Mouse (Mus musculus) kidney, adult 11 months (tissue): ENCODE data around the gene Lrrc26.
"Not testable (repeated sequence)": the region's sequence is repeated elsewhere in the genome, so short reads cannot be mapped to it uniquely, and the experiment has no call there.

Experiments
- DNase-seq: peaks from one replicate; pipeline ENCODE4 v3.0.0; 2022

Lrrc26 gene

DNA sequence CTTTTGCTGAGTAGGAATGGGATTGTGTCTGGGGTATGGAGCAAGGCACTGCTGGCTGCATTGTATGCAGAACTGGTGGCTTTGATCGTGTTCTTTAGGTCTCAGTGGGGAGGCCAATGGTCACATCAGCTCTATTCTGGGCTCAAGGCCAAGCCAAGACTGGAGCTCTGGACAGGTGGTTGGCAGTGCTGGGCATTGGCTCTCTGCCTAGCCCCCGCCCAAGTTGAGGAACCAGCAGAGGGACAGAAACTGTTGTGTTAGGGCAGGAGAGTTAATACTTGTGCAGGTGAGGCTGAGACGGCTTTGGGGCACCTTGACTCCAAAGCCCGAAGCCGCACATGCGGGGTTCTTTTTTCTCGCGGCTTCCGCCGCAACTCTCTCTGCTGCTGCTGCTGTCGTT lies at the start of gene Lrrc26:
Gene Lrrc26, plus strand, starts transcription at position 265 of the 400 bp plus-strand sequence.
- peak; percentile 78 for DNase-seq

DNA sequence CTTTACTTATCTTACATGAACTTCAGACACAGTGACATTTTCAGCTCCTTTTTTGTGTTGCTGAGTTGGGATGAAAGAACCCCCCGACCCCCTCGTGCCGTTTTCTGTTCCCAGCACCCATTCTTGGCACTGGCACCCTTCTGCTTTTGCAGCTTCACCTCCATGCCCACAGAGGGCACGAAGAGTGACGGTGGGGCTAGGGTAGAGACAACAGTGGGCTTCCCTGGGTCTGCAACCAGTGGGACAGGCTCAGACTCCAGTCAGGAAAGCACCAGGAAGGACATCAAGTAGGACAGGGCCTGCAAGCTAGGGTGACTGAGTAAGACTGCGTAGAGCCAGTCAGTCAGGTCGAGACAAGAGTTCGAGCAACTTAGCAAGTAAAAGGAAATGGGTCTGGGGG lies 49.4 kb upstream of the Lrrc26 start:
- DNase-seq, result no peak

DNA sequence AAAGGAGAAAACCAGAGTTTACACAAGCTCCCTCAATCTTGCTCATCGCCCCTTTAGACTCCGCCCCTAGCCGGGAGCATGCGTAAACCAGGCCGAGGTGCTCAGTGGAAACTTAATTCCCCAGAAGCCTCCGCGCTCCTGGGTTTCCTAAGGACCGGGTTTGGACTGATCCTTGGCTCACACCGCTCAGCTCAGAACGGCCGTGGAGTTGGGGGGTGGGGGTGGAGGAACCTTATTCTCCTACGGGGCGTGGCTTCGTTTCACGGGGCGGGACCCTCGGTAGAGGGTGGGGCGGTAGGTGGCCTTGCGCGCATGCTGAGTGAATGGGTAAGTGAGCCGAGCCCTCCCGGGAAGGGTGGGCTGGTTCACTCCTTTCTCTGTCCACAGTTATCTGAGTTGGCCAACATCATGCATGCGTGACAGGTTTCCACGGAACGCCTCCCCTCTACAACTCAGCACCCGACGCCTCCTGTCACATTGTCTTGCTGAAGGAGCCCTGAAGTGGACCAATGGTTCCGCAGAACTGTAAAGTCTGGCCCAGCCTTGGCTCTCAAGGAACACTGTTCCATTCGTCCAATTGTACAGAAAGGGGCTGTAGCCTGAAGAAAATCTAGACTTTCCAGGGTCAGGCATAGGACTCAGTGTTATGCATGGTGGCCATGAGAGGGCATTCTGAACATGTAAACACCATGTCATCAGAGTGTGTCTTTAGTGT lies 48.8 kb upstream of the Lrrc26 start:
- peak; percentile 88 for DNase-seq

DNA sequence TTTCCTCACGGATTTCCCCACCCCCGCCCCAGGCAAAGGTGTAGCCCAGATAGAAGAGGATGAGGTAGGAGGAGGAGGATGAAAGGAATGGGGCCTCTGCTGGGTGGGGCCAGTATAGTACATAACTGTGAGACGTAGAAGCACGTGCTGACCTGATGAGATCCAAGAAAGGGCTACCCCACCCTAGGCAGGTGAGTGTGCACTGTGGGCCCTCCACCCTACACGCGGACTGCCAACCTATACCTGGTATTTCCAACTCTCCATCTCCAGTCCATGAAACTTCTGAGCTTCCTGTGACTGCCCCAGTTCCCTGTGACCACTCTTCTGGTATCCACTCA lies 48.3 kb upstream of the Lrrc26 start:
- no peak for DNase-seq

DNA sequence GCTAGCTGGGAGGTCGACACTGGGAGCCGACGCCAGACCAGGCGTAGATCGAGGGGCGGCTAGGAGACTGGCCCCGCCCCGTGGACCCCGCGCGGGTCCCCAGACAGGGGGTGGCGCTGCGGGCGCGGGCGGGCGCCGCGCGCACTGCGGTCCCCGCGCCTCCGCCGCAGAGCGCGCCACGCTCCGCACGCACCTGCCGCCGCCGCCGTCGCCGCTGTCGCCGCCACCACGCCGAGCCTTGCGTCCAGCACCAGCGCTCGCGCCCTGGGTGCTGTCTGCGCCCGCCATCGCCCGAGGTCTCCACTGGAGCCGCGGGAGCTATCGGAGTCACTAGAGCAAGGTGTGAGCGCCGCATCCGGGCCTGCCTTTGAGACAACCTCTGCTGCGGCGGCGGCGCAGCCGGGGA lies 47.6 kb upstream of the Lrrc26 start, which contains the start of the genes Rnf208 and Cysrt1:
Gene Rnf208, plus strand, starts transcription at position 155 of the 406 bp plus-strand sequence.
Gene Cysrt1, minus strand, starts transcription at position 352 of the 406 bp plus-strand sequence.
- DNase-seq, result no peak

DNA sequence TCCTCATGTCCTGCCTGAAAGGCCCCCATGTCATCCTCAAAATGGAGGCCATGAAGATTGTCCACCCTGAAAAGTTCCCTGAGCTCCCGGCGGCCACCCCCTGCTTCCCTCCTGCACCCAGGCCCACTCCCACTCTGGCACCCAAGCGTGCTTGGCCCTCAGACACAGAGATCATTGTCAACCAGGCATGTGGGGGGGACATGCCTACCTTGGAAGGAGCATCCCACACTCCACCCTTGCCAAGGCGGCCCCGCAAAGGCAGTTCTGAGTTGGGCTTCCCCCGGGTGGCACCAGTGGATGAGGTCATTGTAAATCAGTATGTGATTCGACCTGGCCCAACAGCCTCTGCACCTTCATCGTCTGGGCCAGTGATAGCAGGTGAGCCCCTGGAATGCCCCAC lies 46.4 kb upstream of the Lrrc26 start:
- DNase-seq, result no peak

DNA sequence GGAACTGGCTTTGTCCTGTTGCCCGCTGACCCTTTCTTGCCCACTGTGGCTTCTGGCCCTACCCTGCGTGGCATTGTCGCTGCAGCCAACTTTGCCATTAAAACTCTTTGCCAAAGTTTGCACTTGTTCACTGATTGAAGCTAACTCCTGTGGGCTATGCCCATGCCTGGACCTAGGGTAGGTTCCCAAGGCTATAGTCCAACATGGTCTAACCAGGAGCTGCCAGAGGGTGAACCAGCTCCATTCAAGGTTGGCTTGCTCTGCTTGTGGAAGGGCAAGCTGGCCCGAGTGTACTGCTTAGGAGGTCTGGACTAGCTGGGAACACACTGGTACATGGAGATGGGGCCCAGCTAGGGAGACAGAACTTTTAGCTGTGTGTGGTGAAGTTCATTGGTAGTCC lies 45.6 kb upstream of the Lrrc26 start:
- no peak for DNase-seq

DNA sequence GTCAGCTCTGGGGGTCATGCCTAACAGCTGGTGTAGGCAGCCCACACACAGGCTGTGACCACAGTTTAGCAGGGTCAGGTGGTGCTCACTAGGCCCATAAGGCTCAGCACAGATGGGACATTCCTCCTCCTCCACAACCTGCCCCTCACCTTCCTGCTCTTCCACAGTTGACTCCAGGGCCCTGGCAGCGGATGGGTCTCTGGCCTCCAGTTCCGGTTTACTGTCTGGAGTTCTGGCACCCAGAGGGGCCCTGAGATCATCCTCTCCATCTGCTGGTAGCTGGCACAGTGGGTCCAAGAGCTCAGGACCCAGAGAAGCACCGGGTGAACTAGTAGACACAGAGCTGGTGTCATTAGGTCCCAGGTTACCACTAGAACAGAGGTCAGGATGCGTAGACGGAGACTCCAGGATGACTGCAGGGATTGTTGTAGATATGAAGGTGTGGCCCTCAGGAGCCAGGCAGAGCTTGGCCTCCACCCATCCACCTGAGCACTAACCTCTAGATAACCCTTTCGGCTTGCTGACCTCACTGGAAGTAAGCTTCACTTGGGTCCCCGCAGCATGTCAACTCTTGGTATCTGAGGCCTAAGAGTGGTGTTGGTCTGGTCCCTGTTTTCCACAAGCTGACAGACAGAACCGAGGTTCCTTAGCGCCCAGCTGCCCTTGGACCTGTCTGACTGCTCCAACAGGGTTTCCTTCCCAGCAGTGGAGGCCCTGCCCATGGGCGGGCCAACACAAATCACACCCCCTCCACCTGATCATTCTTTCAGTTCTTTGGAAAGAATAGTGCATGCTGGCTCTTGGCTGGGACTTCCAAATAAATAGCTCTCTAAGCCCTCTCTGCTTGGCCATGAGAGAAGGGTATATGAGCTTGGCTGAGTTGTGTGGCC lies 43.3 kb upstream of the Lrrc26 start, which contains the start of gene AL732309.1:
Gene AL732309.1, minus strand, starts transcription at position 681 of the 890 bp plus-strand sequence.
- DNase-seq, result no peak

DNA sequence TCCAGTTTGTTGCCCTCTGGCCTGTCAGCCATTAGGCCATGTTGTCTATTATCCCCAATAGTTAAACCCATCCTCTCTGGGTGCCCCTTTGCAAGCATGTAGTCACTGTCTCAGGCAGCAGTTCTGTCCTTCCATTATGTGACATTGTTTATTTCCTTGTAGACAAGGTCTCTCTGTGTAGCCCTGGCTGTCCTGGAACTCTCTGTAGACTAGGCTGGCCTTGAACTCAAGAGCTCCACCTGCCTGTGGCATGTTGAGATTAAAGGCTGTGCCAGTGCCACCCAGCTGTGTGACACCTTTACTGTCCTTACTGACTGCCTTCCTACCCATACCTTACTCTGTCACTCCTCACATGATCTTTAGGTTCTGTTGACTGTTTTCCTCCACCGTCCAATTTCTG lies 37.4 kb upstream of the Lrrc26 start:
- DNase-seq, result no peak

DNA sequence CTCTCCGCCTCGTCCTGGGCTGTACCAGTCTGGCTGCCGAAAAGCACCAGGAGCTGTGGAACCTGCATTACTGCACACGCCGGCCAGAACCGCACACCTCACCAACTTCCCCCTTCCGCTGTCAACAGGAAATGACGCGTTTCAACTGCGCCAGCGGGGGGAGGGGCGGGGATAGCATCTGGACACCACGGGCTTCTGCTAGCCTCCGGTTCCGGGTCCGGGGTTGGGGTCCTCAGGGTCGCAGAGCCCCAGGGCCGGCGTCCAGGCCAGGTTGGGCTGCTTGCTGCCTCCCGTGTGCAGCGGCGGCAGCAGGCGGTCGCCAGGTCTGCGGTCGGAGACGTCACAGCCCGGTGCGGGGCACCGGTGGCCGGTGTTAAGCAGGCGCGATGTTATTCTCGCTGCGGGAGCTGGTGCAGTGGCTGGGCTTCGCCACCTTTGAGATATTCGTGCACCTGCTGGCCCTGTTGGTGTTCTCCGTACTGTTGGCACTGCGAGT lies 34.4 kb upstream of the Lrrc26 start, which contains the start of gene Tmem203:
Gene Tmem203, plus strand, starts transcription at position 156 of the 496 bp plus-strand sequence.
- peak; percentile 78 for DNase-seq

DNA sequence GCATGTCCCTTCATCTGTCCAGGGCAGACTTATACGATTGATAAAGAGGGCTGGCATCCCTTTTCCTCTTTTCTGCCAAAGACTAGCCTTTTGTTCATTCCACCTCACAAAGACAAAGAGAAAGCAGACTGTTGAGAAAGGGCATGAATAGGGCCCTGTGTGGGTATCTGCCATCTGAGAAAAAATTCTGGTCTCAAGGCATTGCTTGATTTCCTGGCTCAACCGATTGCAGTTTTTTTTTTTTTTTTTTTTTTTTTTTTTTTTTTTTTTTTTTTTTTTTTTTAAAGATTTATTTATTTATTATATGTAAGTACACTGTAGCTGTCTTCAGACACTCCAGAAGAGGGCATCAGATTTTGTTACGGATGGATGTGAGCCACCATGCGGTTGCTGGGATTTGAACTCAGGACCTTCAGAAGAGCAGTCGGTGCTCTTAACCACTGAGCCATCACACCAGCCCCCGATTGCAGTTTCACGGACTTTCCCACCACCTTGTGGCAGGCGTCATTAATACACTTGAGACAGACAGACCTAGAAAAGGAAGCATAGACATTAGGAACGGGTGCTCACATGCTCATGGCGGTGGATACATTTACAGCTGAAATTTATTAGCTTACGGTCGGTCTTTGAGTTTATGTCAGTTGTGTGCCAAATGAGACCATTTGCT lies 33.1 kb upstream of the Lrrc26 start:
- DNase-seq, result not testable (repeated sequence)

DNA sequence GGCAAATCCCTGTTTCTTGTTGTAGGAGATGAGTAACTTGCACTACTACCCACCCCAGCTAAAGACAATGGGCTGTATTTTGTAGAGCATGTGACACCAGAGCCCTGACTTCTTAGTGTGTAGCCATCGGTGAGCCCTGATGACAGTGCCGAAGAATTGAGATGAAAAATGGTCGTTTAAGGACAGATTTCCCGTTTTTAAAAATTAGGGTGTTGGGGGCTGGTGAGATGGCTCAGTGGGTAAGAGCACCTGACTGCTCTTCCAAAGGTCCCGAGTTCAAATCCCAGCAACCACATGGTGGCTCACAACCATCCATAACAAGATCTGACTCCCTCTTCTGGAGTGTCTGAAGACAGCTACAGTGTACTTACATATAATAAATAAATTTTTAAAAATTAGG lies 32.5 kb upstream of the Lrrc26 start:
- DNase-seq, result not testable (repeated sequence)

DNA sequence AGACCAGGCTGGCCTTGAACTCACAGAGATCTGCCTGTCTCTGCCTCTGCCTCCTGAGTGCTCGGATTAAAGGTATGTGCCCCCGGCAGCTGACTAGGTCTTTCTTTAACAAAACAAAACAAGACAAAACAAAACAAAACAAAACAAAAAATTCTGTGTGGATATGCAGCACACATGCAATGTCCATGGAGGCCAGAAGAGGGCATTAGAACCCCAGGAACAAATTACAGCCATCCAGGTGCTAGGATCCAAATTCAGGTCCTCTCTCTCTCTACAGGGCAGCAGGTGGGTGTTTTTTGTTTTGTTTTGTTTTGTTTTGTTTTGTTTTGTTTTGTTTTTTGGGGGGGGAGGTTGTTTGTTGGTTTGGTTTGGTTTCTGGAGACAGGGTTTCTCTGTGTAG lies 30.8 kb upstream of the Lrrc26 start:
- no peak for DNase-seq

DNA sequence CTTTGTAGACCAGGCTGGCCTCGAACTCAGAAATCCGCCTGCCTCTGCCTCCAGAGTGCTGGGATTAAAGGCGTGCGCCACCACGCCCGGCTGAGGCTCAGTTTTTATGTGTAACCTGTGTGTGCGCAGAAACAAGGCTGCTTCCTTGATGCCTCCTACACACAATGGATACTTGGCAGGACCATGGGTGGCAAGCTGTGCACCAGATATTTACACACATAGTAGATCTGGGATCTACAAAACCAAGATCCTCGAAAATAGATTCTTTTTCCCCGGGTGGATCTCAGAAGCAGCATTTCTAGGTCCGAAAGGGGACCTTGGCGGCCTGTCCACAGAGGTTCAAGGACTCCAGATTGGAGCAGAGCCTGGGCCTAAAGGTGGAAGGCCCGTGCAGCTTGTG lies 27.8 kb upstream of the Lrrc26 start:
- DNase-seq, result no peak

DNA sequence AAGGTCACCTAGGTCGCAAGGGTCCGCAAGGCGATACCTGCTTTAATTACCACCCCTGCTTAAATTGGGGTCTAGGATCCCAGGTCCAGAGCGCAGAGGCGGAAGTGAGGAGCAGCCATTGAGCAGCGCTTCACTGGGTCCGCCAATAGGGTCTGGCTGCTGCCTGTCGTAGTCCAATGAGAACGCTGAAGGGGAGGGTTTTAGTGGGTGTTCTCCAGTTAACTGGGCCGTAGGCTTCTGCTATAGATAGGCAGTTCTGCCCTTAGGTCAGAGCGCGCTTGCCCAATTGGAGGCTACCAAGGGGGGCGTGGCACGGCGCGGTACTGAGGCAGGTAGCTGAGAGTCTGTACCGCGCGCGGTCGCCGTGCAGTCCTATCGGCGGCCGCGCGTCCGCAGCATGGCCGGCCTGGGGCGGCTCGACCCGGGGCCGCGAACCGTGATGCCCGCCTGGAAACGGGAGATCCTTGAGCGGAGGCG lies 27.4 kb upstream of the Lrrc26 start, which contains the start of gene Tprn:
Gene Tprn, plus strand, starts transcription at position 328 of the 477 bp plus-strand sequence.
- DNase-seq, result peak; percentile 98

DNA sequence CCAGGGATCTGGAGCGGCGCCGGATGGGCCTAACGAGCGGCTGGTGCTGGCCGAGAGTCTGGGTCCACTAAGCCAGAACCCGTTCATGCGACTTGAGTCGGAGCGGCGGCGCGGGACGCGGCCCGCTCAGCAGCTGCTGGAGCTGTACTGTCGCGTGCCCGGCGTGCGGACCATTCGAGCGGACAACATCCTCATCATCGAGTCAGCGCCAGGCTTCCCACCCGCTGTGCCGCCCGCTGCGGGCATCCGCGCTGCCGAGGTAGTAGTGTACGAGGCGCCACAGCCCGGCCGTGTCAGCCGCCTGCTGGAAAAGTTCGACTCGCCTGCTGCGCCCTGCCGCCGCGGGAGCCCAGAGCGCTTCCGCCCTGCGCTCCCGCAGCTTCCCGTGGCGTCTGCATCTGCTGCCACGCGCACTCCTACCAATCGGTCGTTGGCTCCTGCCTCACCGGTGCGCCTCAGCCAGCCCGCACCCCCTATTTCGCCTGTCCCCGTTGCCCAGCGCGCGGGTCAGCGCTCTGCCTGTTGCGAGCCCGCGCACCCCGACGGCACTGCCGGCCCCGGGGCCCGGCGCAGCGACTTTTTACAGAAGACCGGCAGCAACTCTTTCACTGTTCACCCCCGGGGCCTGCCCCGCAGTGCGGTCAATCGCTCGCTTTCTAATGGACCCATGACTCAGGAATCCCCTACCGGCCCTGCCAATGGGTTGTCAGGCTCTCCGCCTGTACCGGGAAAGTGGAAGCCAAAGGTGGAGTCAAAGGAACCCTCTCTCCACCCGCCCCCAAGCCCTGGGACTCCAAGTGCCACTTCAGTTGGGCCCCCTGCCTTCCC lies 26.7 kb upstream of the Lrrc26 start:
- no peak for DNase-seq

DNA sequence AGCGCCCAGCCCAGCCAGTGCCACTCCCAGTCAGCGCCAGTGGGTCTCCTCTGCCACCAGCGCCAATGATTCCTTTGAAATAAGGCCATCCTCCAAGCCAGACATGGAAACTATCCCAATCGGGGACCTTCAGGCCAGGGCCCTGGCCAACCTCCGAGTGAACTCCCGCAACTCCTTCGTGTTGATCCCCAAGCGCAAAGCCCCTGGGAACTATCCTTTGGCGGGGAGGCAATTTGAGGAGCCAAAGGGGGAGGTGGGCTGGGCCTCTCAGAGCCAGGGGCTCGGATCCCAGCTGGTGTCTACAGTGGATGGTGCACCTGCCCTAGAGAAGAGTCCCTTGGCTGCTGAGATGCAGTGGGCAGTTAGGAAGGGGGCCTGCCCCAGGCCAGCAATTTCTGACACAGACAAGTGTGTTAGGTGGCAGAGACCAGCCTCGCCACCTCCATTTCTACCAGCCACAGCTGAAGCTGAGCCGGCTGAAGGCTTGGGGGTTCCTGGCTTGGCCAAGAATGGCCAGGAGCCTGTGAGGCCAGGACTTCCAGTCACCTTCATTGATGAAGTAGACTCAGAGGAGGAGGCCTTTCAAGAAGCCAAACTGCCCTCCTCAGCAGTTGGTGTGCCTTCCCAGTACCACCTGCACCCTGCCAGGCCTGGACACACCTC lies 26.0 kb upstream of the Lrrc26 start:
- no peak for DNase-seq

DNA sequence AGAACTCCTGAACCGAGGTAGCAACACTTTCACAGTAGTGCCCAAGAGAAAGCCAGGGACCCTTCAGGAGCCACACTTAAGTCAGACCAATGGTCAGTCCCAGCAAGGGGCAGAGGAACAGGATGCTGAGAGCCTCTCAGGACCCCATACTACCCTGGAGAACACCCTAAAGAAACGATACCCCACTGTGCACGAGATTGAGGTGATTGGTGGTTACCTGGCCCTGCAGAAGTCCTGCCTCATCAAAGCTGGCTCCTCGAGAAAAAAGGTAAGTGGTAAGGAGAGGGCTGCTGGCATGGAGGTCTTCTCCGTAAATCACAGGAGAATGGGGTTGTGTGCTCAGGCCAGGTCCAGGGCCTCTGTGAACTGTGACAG lies 25.4 kb upstream of the Lrrc26 start:
- no peak for DNase-seq

DNA sequence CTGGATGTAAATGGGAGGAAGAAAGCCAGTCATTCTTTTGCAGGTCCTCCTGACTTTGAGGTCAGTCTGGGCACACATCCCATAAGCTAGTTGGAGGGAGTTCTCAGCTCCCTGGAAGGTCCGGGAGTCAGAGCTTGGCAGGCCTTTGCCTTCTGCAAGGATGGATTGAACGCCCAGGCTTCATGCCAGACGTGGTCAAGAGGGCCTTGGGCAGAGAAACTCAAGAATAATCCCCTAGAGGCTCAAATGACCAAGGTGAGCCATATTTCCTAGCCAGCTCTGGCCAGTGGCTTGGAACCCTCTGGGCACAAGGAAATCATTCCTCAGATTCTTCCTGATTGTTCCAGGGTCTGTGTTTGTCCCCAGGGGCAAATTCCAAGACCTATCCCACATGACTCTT lies 24.9 kb upstream of the Lrrc26 start:
- peak; percentile 91 for DNase-seq

DNA sequence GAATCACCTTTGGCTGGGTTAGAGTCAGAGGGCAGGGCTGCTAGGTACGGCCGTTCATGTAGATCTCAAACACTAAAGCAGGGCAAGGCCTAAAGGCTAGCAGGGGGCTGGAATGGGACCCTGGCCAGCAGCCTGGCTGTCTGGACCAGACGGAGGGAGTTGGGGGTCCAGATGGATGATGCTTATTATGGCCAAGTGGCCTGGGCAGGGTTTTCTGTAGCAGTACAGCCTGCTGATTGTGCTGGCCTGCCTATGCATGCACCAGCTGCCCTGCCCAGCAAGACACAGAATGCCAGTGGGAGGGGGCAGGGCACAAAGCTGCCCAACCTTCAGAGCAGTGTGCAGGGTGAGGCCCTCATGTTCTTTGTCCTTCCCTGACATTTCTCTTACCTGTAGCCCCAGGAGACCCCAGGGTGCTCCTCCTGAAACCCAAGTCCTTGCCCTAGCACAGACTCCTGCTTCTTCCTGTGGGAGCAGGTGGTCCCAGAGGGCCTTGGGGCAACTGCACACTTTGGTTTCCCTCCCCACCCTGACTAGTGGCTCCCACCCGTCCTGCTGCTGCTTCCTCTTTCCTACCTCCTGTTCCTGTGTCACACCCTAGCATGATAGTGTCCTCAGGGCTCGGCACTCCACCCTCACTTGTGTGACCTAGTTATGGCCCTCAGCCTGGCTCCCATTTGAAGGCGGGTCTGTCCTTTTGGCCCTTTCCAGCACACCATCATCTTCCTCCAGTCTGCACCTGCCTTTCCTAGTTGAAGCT lies 23.6 kb upstream of the Lrrc26 start:
- DNase-seq, result no peak

DNA sequence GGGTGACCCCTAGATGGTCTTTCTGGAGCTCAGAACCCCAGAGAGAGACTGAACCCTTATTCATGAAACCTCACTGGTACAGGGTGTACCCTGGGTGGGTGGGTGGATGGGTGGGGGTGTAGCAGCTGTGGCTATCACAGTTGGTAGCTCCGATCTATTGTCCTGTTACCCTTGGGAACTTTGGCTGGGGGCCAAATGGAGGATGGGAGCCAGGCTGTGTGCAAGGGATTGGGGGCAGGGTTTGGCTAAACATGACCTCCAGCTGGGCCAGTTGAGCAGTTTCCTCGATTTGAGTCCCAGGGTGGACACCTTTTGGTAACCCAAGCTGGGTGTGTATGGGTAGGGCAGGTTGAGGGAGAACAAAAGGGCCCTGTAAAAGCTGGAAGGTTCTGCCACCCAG lies 23.0 kb upstream of the Lrrc26 start:
- DNase-seq, result peak; percentile 71
